Comparison of ENCODE assay signal across 23 mouse cellular contexts in genomic region chr11:103716971-103717370, GRCm38 (mm10). TPM values are rescaled to one million over a fixed set of nuclear protein-coding genes. Genes with fewer than 3 reads are reported as not detected.
DNase-seq lines count a peak whose midpoint lies in the region; ATAC-seq and TF ChIP-seq lines count a peak whose summit lies in the region.
"Had no signal": no experiment of that assay in that cellular context is flagged by ENCODE, and none has a peak within 500 bp of the region (broad histone marks: within the 10 kb centered on the region; RNA-seq: fewer than 3 reads in every experiment).

No protein-coding gene starts in this region.

- no peak for TF ChIP-seq POLR2A in brain, embryonic 14.5 days (IDR thresholded peaks at IDR 0.05; ENCODE audit: borderline replicate concordance, extremely low read depth, insufficient read depth, insufficient read length, poor library complexity, severe bottlenecking)

- peak overlapping the region; percentile 30; the same call in 1 of the 2 replicates for H3K27ac ChIP-seq in midbrain, embryonic 12.5 days (replicated peaks)
- H3K27ac ChIP-seq in midbrain, postnatal 0 days (ENCODE audit: low read depth, low read length): no peak overlapping the region
- peak overlapping the region; percentile 57 for H3K27ac ChIP-seq in midbrain, embryonic 14.5 days (replicated peaks; ENCODE audit: low read depth, low read length)
- H3K27ac ChIP-seq in intestine, postnatal 0 days (ENCODE audit: low read depth, low read length): no peak overlapping the region
- H3K27ac ChIP-seq: forebrain, embryonic 15.5 days; heart, embryonic 10.5 days; hindbrain, embryonic 15.5 days had no signal

- H3K4me1 ChIP-seq in midbrain, embryonic 12.5 days: peaks cover 15% of the 10 kb centered on the region
- H3K4me1 ChIP-seq in midbrain, postnatal 0 days (ENCODE audit: insufficient read depth, low read length): peaks cover 3% of the 10 kb centered on the region; the same call in 1 of the 2 replicates
- H3K4me1 ChIP-seq in midbrain, embryonic 14.5 days (ENCODE audit: control insufficient read depth, insufficient read depth, low read length): peaks cover 6% of the 10 kb centered on the region
- no peaks in the 10 kb centered on the region for H3K4me1 ChIP-seq in intestine, postnatal 0 days (replicated peaks; ENCODE audit: control insufficient read depth, insufficient read depth, low read length)

- no peak overlapping the region for H3K9ac ChIP-seq in midbrain, embryonic 12.5 days (replicated peaks)
- no peak overlapping the region for H3K9ac ChIP-seq in midbrain, postnatal 0 days (replicated peaks; ENCODE audit: low read length, poor library complexity, severe bottlenecking)
- H3K9ac ChIP-seq in midbrain, embryonic 14.5 days (replicated peaks; ENCODE audit: low read length): no peak overlapping the region
- no peak overlapping the region for H3K9ac ChIP-seq in intestine, postnatal 0 days (ENCODE audit: low read depth, low read length)
- H3K9ac ChIP-seq: forebrain, embryonic 15.5 days; hindbrain, embryonic 15.5 days had no signal

- WGBS in midbrain, embryonic 12.5 days: 25% methylated on average over 9 of the region's 9 CpGs
- WGBS in midbrain, postnatal 0 days: 26% methylated on average over 9 of the region's 9 CpGs
- WGBS in midbrain, embryonic 14.5 days: 18% methylated on average over 9 of the region's 9 CpGs
- WGBS in intestine, postnatal 0 days: 58% methylated on average over 9 of the region's 9 CpGs

- H3K9me3 ChIP-seq in midbrain, embryonic 12.5 days: no peaks in the 10 kb centered on the region
- H3K9me3 ChIP-seq in midbrain, postnatal 0 days (ENCODE audit: low read length): no peaks in the 10 kb centered on the region
- no peaks in the 10 kb centered on the region for H3K9me3 ChIP-seq in midbrain, embryonic 14.5 days (ENCODE audit: control insufficient read depth, low read length)
- no peaks in the 10 kb centered on the region for H3K9me3 ChIP-seq in intestine, postnatal 0 days (ENCODE audit: control insufficient read depth)
- H3K9me3 ChIP-seq: forebrain, embryonic 15.5 days; G1E; heart, embryonic 10.5 days; hindbrain, embryonic 15.5 days had no signal

- no peak overlapping the region for H3K4me2 ChIP-seq in midbrain, embryonic 12.5 days (replicated peaks)
- H3K4me2 ChIP-seq in midbrain, postnatal 0 days (ENCODE audit: low read depth, low read length, poor library complexity, severe bottlenecking): no peak overlapping the region
- no peak overlapping the region for H3K4me2 ChIP-seq in midbrain, embryonic 14.5 days (ENCODE audit: low read length)
- no peak overlapping the region for H3K4me2 ChIP-seq in intestine, postnatal 0 days (replicated peaks; ENCODE audit: low read depth)
- H3K4me2 ChIP-seq: forebrain, embryonic 15.5 days; hindbrain, embryonic 15.5 days had no signal

- no peak for ATAC-seq in midbrain, embryonic 12.5 days (ENCODE audit: low FRiP score, low read depth)
- no peak for ATAC-seq in midbrain, postnatal 0 days (ENCODE audit: low FRiP score)
- ATAC-seq in midbrain, embryonic 14.5 days (ENCODE audit: low FRiP score, low TSS enrichment): no peak
- ATAC-seq in intestine, postnatal 0 days: no peak
- ATAC-seq: forebrain, embryonic 15.5 days; Patski had no signal

- no peak for TF ChIP-seq CTCF in midbrain, postnatal 0 days (IDR thresholded peaks at IDR 0.05)
- no peak for TF ChIP-seq CTCF in brain, embryonic 14.5 days (IDR thresholded peaks at IDR 0.05; ENCODE audit: borderline replicate concordance, extremely low read depth, insufficient read depth, insufficient read length)
- no peak for TF ChIP-seq CTCF in intestine, postnatal 0 days (IDR thresholded peaks at IDR 0.05; ENCODE audit: low read depth)

- no peaks in the 10 kb centered on the region for H3K36me3 ChIP-seq in midbrain, embryonic 12.5 days
- no peaks in the 10 kb centered on the region for H3K36me3 ChIP-seq in midbrain, postnatal 0 days (ENCODE audit: insufficient read depth, low read length)
- H3K36me3 ChIP-seq in midbrain, embryonic 14.5 days (ENCODE audit: control insufficient read depth, insufficient read depth, low read length): no peaks in the 10 kb centered on the region
- H3K36me3 ChIP-seq in intestine, postnatal 0 days (ENCODE audit: control insufficient read depth, insufficient read depth): no peaks in the 10 kb centered on the region
- H3K36me3 ChIP-seq: forebrain, embryonic 15.5 days; G1E; heart, embryonic 10.5 days; hindbrain, embryonic 15.5 days had no signal

- no peak overlapping the region for H3K4me3 ChIP-seq in midbrain, embryonic 12.5 days
- H3K4me3 ChIP-seq in midbrain, postnatal 0 days (ENCODE audit: low read depth, low read length): no peak overlapping the region
- H3K4me3 ChIP-seq in midbrain, embryonic 14.5 days (replicated peaks; ENCODE audit: low read depth, low read length): no peak overlapping the region
- no peak overlapping the region for H3K4me3 ChIP-seq in intestine, postnatal 0 days (ENCODE audit: low read depth, low read length)
- H3K4me3 ChIP-seq: forebrain, embryonic 15.5 days; heart, embryonic 10.5 days; hindbrain, embryonic 15.5 days had no signal

- peaks cover 4% of the 10 kb centered on the region; the same call in 1 of the 2 replicates for H3K27me3 ChIP-seq in midbrain, embryonic 12.5 days
- H3K27me3 ChIP-seq in midbrain, postnatal 0 days (ENCODE audit: insufficient read depth, low read length): no peaks in the 10 kb centered on the region
- no peaks in the 10 kb centered on the region for H3K27me3 ChIP-seq in midbrain, embryonic 14.5 days (ENCODE audit: control insufficient read depth, insufficient read depth, low read length)
- H3K27me3 ChIP-seq in intestine, postnatal 0 days (replicated peaks; ENCODE audit: control insufficient read depth, insufficient read depth, low read length): no peaks in the 10 kb centered on the region
- H3K27me3 ChIP-seq: forebrain, embryonic 15.5 days; hindbrain, embryonic 15.5 days had no signal

- DNase-seq in midbrain, postnatal 0 days (ENCODE audit: low spot score): no peak
- peak; percentile 30 for DNase-seq in brain, embryonic 14.5 days (ENCODE audit: low read depth)
- peak; percentile 41 for DNase-seq in midbrain, embryonic 14.5 days
- peak; percentile 63 for DNase-seq in retina, postnatal 1 day
- no peak for DNase-seq in thymus, postnatal 36 days
- DNase-seq in T-cell, adult 2 months (ENCODE audit: low spot score): no peak
- DNase-seq: adrenal gland, adult 2 months; adrenal gland, postnatal 25 days; cerebellum, adult 8-10 months; cerebellum, postnatal 25 days; gastrocnemius, postnatal 10 days; heart, adult 18-20 months; heart, postnatal 10 days had no signal

RNA-seq across cellular contexts. Expression of gene Gosr2, which starts 19.3 kb away (rescaled TPM):
- 92.0 TPM in 2 replicates for polyA plus RNA-seq in midbrain, embryonic 12.5 days (2016; fragmentation: Nextera tagmentation; extraction: Ambion mirVana)
- total RNA-seq in midbrain, postnatal 0 days (2014; rRNA removed): 78.4 and 104 TPM in 2 replicates
- 88.2 and 93.6 TPM in 2 replicates for polyA plus RNA-seq in midbrain, postnatal 0 days (2015; fragmentation: Nextera tagmentation; extraction: Ambion mirVana)
- polyA plus RNA-seq in brain, embryonic 14.5 days (2012; rRNA removed): 98.0 and 108 TPM in 2 replicates
- polyA plus RNA-seq in midbrain, embryonic 14.5 days (2014; fragmentation: Nextera tagmentation; extraction: Ambion mirVana): 62.1 and 96.4 TPM in 2 replicates
- polyA plus RNA-seq in intestine, postnatal 0 days (2015; fragmentation: Nextera tagmentation; extraction: Ambion mirVana): 106 and 113 TPM in 2 replicates

RNA-seq across cellular contexts. Expression of gene Wnt9b, which starts 32.6 kb away (rescaled TPM):
- 0.72 and 0.84 TPM in 2 replicates for polyA plus RNA-seq in midbrain, embryonic 12.5 days (2016; fragmentation: Nextera tagmentation; extraction: Ambion mirVana)
- 2.6 and 3.2 TPM in 2 replicates for total RNA-seq in midbrain, postnatal 0 days (2014; rRNA removed)
- 1.2 and 1.3 TPM in 2 replicates for polyA plus RNA-seq in midbrain, postnatal 0 days (2015; fragmentation: Nextera tagmentation; extraction: Ambion mirVana)
- polyA plus RNA-seq in brain, embryonic 14.5 days (2012; rRNA removed): 0.34 and 0.56 TPM in 2 replicates
- polyA plus RNA-seq in midbrain, embryonic 14.5 days (2014; fragmentation: Nextera tagmentation; extraction: Ambion mirVana): 0.33 and 0.78 TPM in 2 replicates
- 0.03 and 0.09 TPM in 2 replicates for polyA plus RNA-seq in intestine, postnatal 0 days (2015; fragmentation: Nextera tagmentation; extraction: Ambion mirVana)
- total RNA-seq: gastrocnemius, postnatal 4 days; hematopoietic stem cell, adult 5-6 weeks had no signal
- polyA plus RNA-seq: G1E, Patski had no signal

RNA-seq across cellular contexts. Expression of gene Wnt3, which starts 57.0 kb away (rescaled TPM):
- polyA plus RNA-seq in midbrain, embryonic 12.5 days (2016; fragmentation: Nextera tagmentation; extraction: Ambion mirVana): 16.4 and 21.3 TPM in 2 replicates
- total RNA-seq in midbrain, postnatal 0 days (2014; rRNA removed): 12.5 and 13.2 TPM in 2 replicates
- polyA plus RNA-seq in midbrain, postnatal 0 days (2015; fragmentation: Nextera tagmentation; extraction: Ambion mirVana): 11.6 and 11.7 TPM in 2 replicates
- polyA plus RNA-seq in brain, embryonic 14.5 days (2012; rRNA removed): 8.6 and 11.4 TPM in 2 replicates
- polyA plus RNA-seq in midbrain, embryonic 14.5 days (2014; fragmentation: Nextera tagmentation; extraction: Ambion mirVana): 14.5 and 15.0 TPM in 2 replicates
- polyA plus RNA-seq in intestine, postnatal 0 days (2015; fragmentation: Nextera tagmentation; extraction: Ambion mirVana): 0.51 and 0.55 TPM in 2 replicates
- total RNA-seq: heart, adult 18-20 months; heart, postnatal 10 days; hematopoietic stem cell, adult 5-6 weeks had no signal
- polyA plus RNA-seq: adrenal gland, adult 2 months; G1E; heart, embryonic 14.5 days; Patski had no signal

Comparison
In these comparisons a context has a peak if more than half of its experiments do, and no peak if none do; other contexts are left out.
1. H3K27ac ChIP-seq: peak in midbrain, embryonic 12.5 days (single experiment) and midbrain, embryonic 14.5 days (single experiment); none in midbrain, postnatal 0 days (single experiment) and intestine, postnatal 0 days (single experiment).
2. DNase-seq: peak in brain, embryonic 14.5 days (single experiment), midbrain, embryonic 14.5 days (single experiment) and retina, postnatal 1 day (single experiment); none in midbrain, postnatal 0 days (single experiment), thymus, postnatal 36 days (0 of 2) and T-cell, adult 2 months (single experiment).